Mouse (Mus musculus): ENCODE measurements around the gene Col6a2. TPM values are rescaled to one million over a fixed set of nuclear protein-coding genes. Genes with fewer than 3 reads are reported as not detected.

Gene Col6a2
- total and polyA plus RNA-seq, 3 experiments = not detected

DNA sequence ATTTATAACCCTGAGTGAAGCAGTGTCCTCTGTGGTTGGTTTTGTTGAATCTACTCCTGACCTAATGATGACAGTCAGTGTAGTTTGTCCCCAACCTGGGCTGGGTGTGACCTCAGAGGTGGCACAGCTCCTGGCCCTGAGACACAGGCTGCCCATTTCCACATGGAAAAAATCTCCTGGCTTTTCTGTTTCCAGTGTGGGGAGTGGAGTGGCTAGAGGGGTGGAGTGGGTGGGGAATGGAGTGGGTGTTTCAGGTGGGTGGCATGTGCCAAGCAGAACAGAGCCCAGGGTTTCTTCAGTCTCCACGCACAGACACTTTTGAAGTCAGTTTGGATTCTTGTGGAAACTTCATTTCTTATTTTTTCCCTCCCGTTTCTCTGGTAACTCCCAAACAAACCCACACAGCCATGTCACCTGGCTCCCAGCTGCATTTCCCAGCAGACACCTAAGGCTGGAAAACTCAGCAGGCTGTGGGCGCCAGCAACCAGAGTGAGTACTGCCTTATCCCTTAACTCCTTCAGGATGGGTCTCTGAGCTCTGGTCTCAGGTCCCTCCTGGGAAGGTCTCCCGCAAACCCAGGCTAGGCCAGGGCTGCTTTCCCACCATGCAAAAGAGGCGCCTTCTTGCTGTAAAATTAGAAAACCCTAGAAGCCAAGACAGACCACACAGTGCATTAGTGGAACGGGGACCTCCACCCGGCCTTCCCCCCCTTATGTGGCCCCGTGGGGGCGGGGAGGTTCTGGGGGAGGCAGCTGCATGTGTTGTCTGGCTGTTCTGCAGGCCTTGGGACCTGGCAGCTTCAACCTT lies 19.4 kb upstream of the Col6a2 start:
- TF ChIP-seq JUND (IDR thresholded peaks at IDR 0.05; ENCODE audit: low read depth, low read length) (no peak), USF2 (IDR thresholded peaks at IDR 0.05; ENCODE audit: borderline replicate concordance in 1 of 2, insufficient read depth in 1 of 2, low read depth in 1 of 2, low read length in 2 of 2) (no peak), USF1 (IDR thresholded peaks at IDR 0.05; ENCODE audit: low read depth, low read length) (no peak), ELF1 (IDR thresholded peaks at IDR 0.05; ENCODE audit: low read depth, low read length) (no peak), BHLHE40 (IDR thresholded peaks at IDR 0.05; ENCODE audit: borderline replicate concordance, low read depth, low read length) (no peak), HCFC1 (IDR thresholded peaks at IDR 0.05; ENCODE audit: low read depth, low read length) (no peak), ZNF384 (IDR thresholded peaks at IDR 0.05; ENCODE audit: low read depth, low read length) (no peak), E2F4 (IDR thresholded peaks at IDR 0.05; ENCODE audit: borderline replicate concordance, low read depth, low read length) (no peak), MAZ (IDR thresholded peaks at IDR 0.05; ENCODE audit: low read depth, low read length) (no peak), GATA1 (IDR thresholded peaks at IDR 0.05; ENCODE audit: low read depth, low read length) (no peak)
- peaks cover 0 to 4% of the 10 kb centered on the region in 2 experiments; a peak in 3 of 4 replicates for H3K27me3 ChIP-seq (ENCODE audit: control insufficient read depth in 1 of 2, insufficient read depth in 2 of 2, low read length in 2 of 2)
- no peak overlapping the region for H3K27ac ChIP-seq (ENCODE audit: control insufficient read depth, low read depth, low read length)
- no peaks in the 10 kb centered on the region for H3K79me2 ChIP-seq (ENCODE audit: control insufficient read depth, insufficient read depth, low read length, poor library complexity)
- no peak overlapping the region for H3K9ac ChIP-seq (ENCODE audit: control insufficient read depth, low read depth, low read length, poor library complexity, severe bottlenecking)
- H3K9me3 ChIP-seq (replicated peaks; ENCODE audit: insufficient read depth, low read length) = no peaks in the 10 kb centered on the region
- DNase-seq (ENCODE audit: low read depth, low spot score) = no peak
- no peak overlapping the region for H3K4me3 ChIP-seq (ENCODE audit: control insufficient read depth in 1 of 2, insufficient read depth in 1 of 2, low read depth in 2 of 2, low read length in 2 of 2)
- no peaks in the 10 kb centered on the region for H3K36me3 ChIP-seq (ENCODE audit: control insufficient read depth in 1 of 2, insufficient read depth in 2 of 2, low read length in 2 of 2)
- no peaks in the 10 kb centered on the region for H3K4me1 ChIP-seq (ENCODE audit: control insufficient read depth in 1 of 2, insufficient read depth in 2 of 2, low read length in 2 of 2)

DNA sequence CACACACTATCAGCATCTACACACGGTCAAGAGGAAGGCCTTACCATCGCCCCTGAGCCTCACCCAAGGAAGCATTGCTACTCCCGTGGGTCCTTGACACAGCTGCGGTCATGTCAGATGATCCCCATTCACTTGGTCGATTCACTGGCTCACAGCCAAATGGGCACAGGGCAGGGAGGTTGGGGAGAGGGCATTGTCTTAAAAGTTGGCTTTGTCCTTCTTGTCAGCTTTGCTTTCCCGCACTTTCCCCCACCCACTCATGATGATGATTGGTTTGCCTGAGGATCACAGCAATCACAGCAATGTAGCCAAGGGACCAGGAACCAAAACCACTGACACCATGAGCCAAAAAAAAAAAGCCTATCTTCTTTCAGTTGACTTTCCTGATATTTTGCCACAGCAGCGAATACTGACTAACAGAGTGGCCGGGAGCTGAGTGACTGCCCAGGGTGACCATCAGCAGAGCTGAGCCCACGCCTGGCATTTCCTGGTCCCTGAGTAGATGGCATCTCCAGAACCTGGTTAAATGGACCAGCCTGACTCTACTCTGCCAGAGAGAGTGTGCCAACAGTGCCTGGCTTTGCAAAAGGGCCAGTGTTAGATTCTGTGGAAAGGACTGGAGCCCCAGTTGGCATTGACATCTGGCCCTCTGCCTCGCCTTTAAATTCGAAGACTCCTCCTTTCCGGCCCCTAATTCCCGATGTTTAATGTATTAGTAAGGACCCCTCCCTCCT lies 18.6 kb upstream of the Col6a2 start:
- Histone ChIP-seq H3K9me3 (replicated peaks; ENCODE audit: insufficient read depth, low read length) (no peaks in the 10 kb centered on the region), H3K79me2 (ENCODE audit: control insufficient read depth, insufficient read depth, low read length, poor library complexity) (no peaks in the 10 kb centered on the region), H3K27ac (ENCODE audit: control insufficient read depth, low read depth, low read length) (no peak overlapping the region), H3K36me3 (ENCODE audit: control insufficient read depth in 1 of 2, insufficient read depth in 2 of 2, low read length in 2 of 2) (no peaks in the 10 kb centered on the region), H3K27me3 (ENCODE audit: control insufficient read depth in 1 of 2, insufficient read depth in 2 of 2, low read length in 2 of 2) (peaks cover 0 to 4% of the 10 kb centered on the region in 2 experiments; a peak in 3 of 4 replicates), H3K4me1 (ENCODE audit: control insufficient read depth in 1 of 2, insufficient read depth in 2 of 2, low read length in 2 of 2) (no peaks in the 10 kb centered on the region), H3K9ac (ENCODE audit: control insufficient read depth, low read depth, low read length, poor library complexity, severe bottlenecking) (no peak overlapping the region), H3K4me3 (ENCODE audit: control insufficient read depth in 1 of 2, insufficient read depth in 1 of 2, low read depth in 2 of 2, low read length in 2 of 2) (no peak overlapping the region)
- TF ChIP-seq POLR2A (IDR thresholded peaks at IDR 0.05; ENCODE audit: control insufficient read depth in 1 of 2, insufficient read depth in 1 of 2, low read depth in 1 of 2, low read length in 2 of 2, poor library complexity in 1 of 2) (no peak), CHD1 (IDR thresholded peaks at IDR 0.05; ENCODE audit: low read depth, low read length) (no peak), JUND (IDR thresholded peaks at IDR 0.05; ENCODE audit: low read depth, low read length) (no peak), ZKSCAN1 (IDR thresholded peaks at IDR 0.05; ENCODE audit: low read depth, low read length) (no peak), RCOR1 (IDR thresholded peaks at IDR 0.05; ENCODE audit: low read depth, low read length) (no peak), ZMIZ1 (IDR thresholded peaks at IDR 0.05; ENCODE audit: low read depth, low read length) (no peak), TCF12 (IDR thresholded peaks at IDR 0.05; ENCODE audit: low read depth, low read length) (no peak), GABPA (IDR thresholded peaks at IDR 0.05; ENCODE audit: low read depth, low read length) (no peak), E2F4 (IDR thresholded peaks at IDR 0.05; ENCODE audit: borderline replicate concordance, low read depth, low read length) (no peak), BHLHE40 (IDR thresholded peaks at IDR 0.05; ENCODE audit: borderline replicate concordance, low read depth, low read length) (no peak), KAT2A (conservative IDR thresholded peaks at IDR 0.05; ENCODE audit: low read depth, low read length) (no peak), USF1 (IDR thresholded peaks at IDR 0.05; ENCODE audit: low read depth, low read length) (no peak), CTCF (IDR thresholded peaks at IDR 0.05 in 2 of 3, conservative IDR thresholded peaks at IDR 0.05 in 1 of 3; ENCODE audit: control insufficient read depth in 1 of 3, insufficient read depth in 1 of 3, low read depth in 2 of 3, low read length in 3 of 3, poor library complexity in 1 of 3, severe bottlenecking in 1 of 3) (no peak), MXI1 (IDR thresholded peaks at IDR 0.05; ENCODE audit: low read depth, low read length) (no peak), SMC3 (IDR thresholded peaks at IDR 0.05; ENCODE audit: low read depth, low read length) (no peak), UBTF (IDR thresholded peaks at IDR 0.05; ENCODE audit: borderline replicate concordance, insufficient read depth, low read depth, low read length) (no peak), MAFK (IDR thresholded peaks at IDR 0.05; ENCODE audit: borderline replicate concordance, low read depth, low read length) (no peak), POLR2AphosphoS2 (IDR thresholded peaks at IDR 0.05; ENCODE audit: low read length) (no peak), EP300 (IDR thresholded peaks at IDR 0.05; ENCODE audit: low read depth in 1 of 2, low read length in 2 of 2) (no peak)
- no peak for DNase-seq (ENCODE audit: low read depth, low spot score)

All from MEL (cell line).